In genomic region chr2:104493021-104493950, GRCm38 (mm10) we compare ENCODE assay signal across 8 mouse cellular contexts. TPM values are rescaled to one million over a fixed set of nuclear protein-coding genes. Genes with fewer than 3 reads are reported as not detected.
DNase-seq lines count a peak whose midpoint lies in the region; ATAC-seq lines count a peak whose summit lies in the region.

No protein-coding gene starts in this region.

- H3K4me1 ChIP-seq in intestine, embryonic 14.5 days (replicated peaks; ENCODE audit: control insufficient read depth, insufficient read depth, low read length) = peaks cover 38% of the 10 kb centered on the region

- H3K9me3 ChIP-seq in intestine, embryonic 14.5 days (ENCODE audit: control insufficient read depth, low read length) = no peaks in the 10 kb centered on the region

- H3K27ac ChIP-seq in intestine, embryonic 14.5 days (ENCODE audit: low read depth) = peak overlapping the region; percentile 100

- H3K4me3 ChIP-seq in intestine, embryonic 14.5 days (ENCODE audit: low read depth, low read length) = peak overlapping the region; percentile 96

- DNase-seq in adrenal gland, adult 18-20 months (ENCODE audit: low spot score in 2 of 2) = peak; percentile 78
- peak; percentile 86 for DNase-seq in embryo, embryonic 10.5 days (ENCODE audit: low spot score)
- peak; percentile 82 for DNase-seq in gastrocnemius, postnatal 10 days
- peak; percentile 92 for DNase-seq in intestine, embryonic 14.5 days (ENCODE audit: low spot score)
- peak; percentile 66 to 91 for DNase-seq in left cerebral cortex, postnatal 10 days (ENCODE audit: extremely low spot score in 1 of 2, low spot score in 2 of 2)
- peak; percentile 85 for DNase-seq in right cerebral cortex, postnatal 25 days
- peak; percentile 76 to 89 for DNase-seq in urinary bladder, postnatal 36 days (ENCODE audit: low spot score in 2 of 2)

- intact Hi-C loops in left cerebral cortex, postnatal 10 days (cut with DNase I) = loop anchor here (5.0 kb wide), 2 partner anchors 51 to 79 kb away; no protein-coding TSS in a partner anchor

- peak; percentile 69 for ATAC-seq in intestine, embryonic 14.5 days (replicated peaks; ENCODE audit: low FRiP score, low TSS enrichment, low read depth)
- peak; percentile 78 for ATAC-seq in megakaryocyte progenitor cell, adult 5-6 weeks (replicated peaks; ENCODE audit: poor library complexity)

- WGBS in intestine, embryonic 14.5 days = under 1% methylated on average over 73 of the region's 99 CpGs

- H3K4me2 ChIP-seq in intestine, embryonic 14.5 days (ENCODE audit: low read length) = peak overlapping the region; percentile 71

- peak overlapping the region; percentile 99 for H3K9ac ChIP-seq in intestine, embryonic 14.5 days (ENCODE audit: low read length)

- H3K36me3 ChIP-seq in intestine, embryonic 14.5 days (ENCODE audit: control insufficient read depth, insufficient read depth, low read length) = no peaks in the 10 kb centered on the region

- no peaks in the 10 kb centered on the region for H3K27me3 ChIP-seq in intestine, embryonic 14.5 days (replicated peaks; ENCODE audit: control insufficient read depth, insufficient read depth, low read length)

RNA-seq across cellular contexts. Expression of gene Hipk3, which starts 1.0 kb away (rescaled TPM):
- total RNA-seq in adrenal gland, adult 18-20 months (2021) = 100 to 1,000 TPM; 116 to 139 TPM
- 100 to 1,000 TPM; 147 to 152 TPM for total RNA-seq in gastrocnemius, postnatal 10 days (2021)
- 22.5 and 22.8 TPM in 2 replicates for polyA plus RNA-seq in intestine, embryonic 14.5 days (2014; fragmentation: Nextera tagmentation; extraction: Ambion mirVana)
- total RNA-seq in left cerebral cortex, postnatal 10 days (2021) = 10 to 100 TPM; 57.3 to 59.4 TPM
- total RNA-seq in megakaryocyte progenitor cell, adult 5-6 weeks (2015) = 52.1 and 52.7 TPM in 2 replicates
- 36.9 and 40.1 TPM in 2 replicates for total RNA-seq in megakaryocyte progenitor cell, adult 5-6 weeks (2017)

Comparison
In these comparisons a context has a peak if more than half of its experiments do, and no peak if none do; other contexts are left out.
1. Peak in every context shown above with its lines: DNase-seq, ATAC-seq, H3K4me3 ChIP-seq and H3K27ac ChIP-seq.